Mouse (Mus musculus): ENCODE measurements around the gene Pip4p1.

Gene Pip4p1

GRCm38 (mm10) chr14:50892541-50893459, 37.9 kb downstream of the Pip4p1 start:
- DNase-seq = no peak

GRCm38 (mm10) chr14:50892091-50892490, 38.6 kb downstream of the Pip4p1 start:
- no peak for DNase-seq

- DNase-seq = no peak
Measured at GRCm38 (mm10) chr14:50891621-50892020, 39.0 kb downstream of the Pip4p1 start.

- no peak for DNase-seq
Measured at GRCm38 (mm10) chr14:50876236-50876950, 54.3 kb downstream of the Pip4p1 start.

Data from embryo, embryonic 11 days (tissue).